Mouse (Mus musculus) MEL (cell line): ENCODE data around the gene Slitrk5. TPM values are rescaled to one million over a fixed set of nuclear protein-coding genes. Genes with fewer than 3 reads are reported as not detected.

Experiments
- DNase-seq: peaks from one replicate; pipeline ENCODE4 v3.0.0; 2011; ENCODE audit warnings: low read depth, low spot score
- H3K27ac ChIP-seq: 2 replicates; pipeline ENCODE4 v1.5.1; 2012; ENCODE audit warnings: low read depth, mild to moderate bottlenecking, control low read depth, low read length, moderate library complexity; ENCODE audit not compliant: control insufficient read depth
- H3K27me3 ChIP-seq, 2 experiments: fragments of 150-350 bp in 1 of 2; sonication (generic) in 1 of 2; 2 replicates each; pipeline ENCODE4 v1.6.1; 2012; ENCODE audit warnings: low read length in 2 of 2, mild to moderate bottlenecking in 2 of 2, improper control_type of control experiment in 1 of 2, moderate library complexity in 1 of 2; ENCODE audit not compliant: insufficient read depth in 2 of 2, control insufficient read depth in 1 of 2
- H3K36me3 ChIP-seq, 2 experiments: 2 replicates each; pipeline ENCODE4 v1.6.1; 2012 to 2014; ENCODE audit warnings: low read length in 2 of 2, improper control_type of control experiment in 1 of 2, inconsistent platforms in 1 of 2, mild to moderate bottlenecking in 1 of 2; ENCODE audit not compliant: insufficient read depth in 2 of 2, control insufficient read depth in 1 of 2
- H3K4me1 ChIP-seq, 2 experiments: fragments of 150-350 bp in 1 of 2; sonication (generic) in 1 of 2; 2 replicates each; pipeline ENCODE4 v1.6.1; 2012; ENCODE audit warnings: low read length in 2 of 2, improper control_type of control experiment in 1 of 2, mild to moderate bottlenecking in 1 of 2; ENCODE audit not compliant: insufficient read depth in 2 of 2, control insufficient read depth in 1 of 2
- H3K4me3 ChIP-seq, 2 experiments: fragments of 150-350 bp in 1 of 2; sonication (generic) in 1 of 2; 2 replicates each; pipeline ENCODE4 v1.5.1; 2012; ENCODE audit warnings: low read depth in 2 of 2, low read length in 2 of 2, mild to moderate bottlenecking in 2 of 2, moderate library complexity in 2 of 2, control low read depth in 1 of 2, improper control_type of control experiment in 1 of 2; ENCODE audit not compliant: control insufficient read depth in 1 of 2, insufficient read depth in 1 of 2
- H3K79me2 ChIP-seq: 2 replicates; pipeline ENCODE4 v1.6.1; 2012; ENCODE audit warnings: mild to moderate bottlenecking, low read length, moderate library complexity; ENCODE audit not compliant: control insufficient read depth, poor library complexity, insufficient read depth
- H3K9ac ChIP-seq: 2 replicates; pipeline ENCODE4 v1.6.1; 2012; ENCODE audit warnings: low read depth, mild to moderate bottlenecking, control low read depth, low read length, moderate library complexity; ENCODE audit not compliant: control insufficient read depth, poor library complexity, severe bottlenecking
- H3K9me3 ChIP-seq: fragments of 150-350 bp; sonication (generic); replicated peaks from 2 replicates; pipeline ENCODE4 v1.6.1; 2012; ENCODE audit warnings: mild to moderate bottlenecking, low read length, improper control_type of control experiment, moderate library complexity; ENCODE audit not compliant: insufficient read depth
- CHD1 ChIP-seq: IDR thresholded peaks from 2 replicates; pipeline ENCODE4 v1.6.1; 2012; ENCODE audit warnings: low read depth, mild to moderate bottlenecking, inconsistent platforms, low read length, improper control_type of control experiment
- CHD2 ChIP-seq: IDR thresholded peaks from 2 replicates; pipeline ENCODE4 v1.6.1; 2011; ENCODE audit warnings: low read length, improper control_type of control experiment
- CTCF ChIP-seq, 3 experiments: IDR thresholded peaks in 2 of 3; conservative IDR thresholded peaks in 1 of 3; 2 replicates each; pipeline ENCODE4 v1.5.1; 2011 to 2012; ENCODE audit warnings: low read length in 3 of 3, low read depth in 2 of 3, mild to moderate bottlenecking in 2 of 3, improper control_type of control experiment in 1 of 3, inconsistent platforms in 1 of 3, mixed read lengths in 1 of 3, moderate library complexity in 1 of 3; ENCODE audit not compliant: control insufficient read depth in 1 of 3, insufficient read depth in 1 of 3, poor library complexity in 1 of 3, severe bottlenecking in 1 of 3
- E2F4 ChIP-seq: IDR thresholded peaks from 2 replicates; pipeline ENCODE4 v1.6.1; 2011; ENCODE audit warnings: low read depth, low read length, improper control_type of control experiment, borderline replicate concordance
- ELF1 ChIP-seq: IDR thresholded peaks from 2 replicates; pipeline ENCODE4 v1.6.1; 2014; ENCODE audit warnings: low read depth, mild to moderate bottlenecking, inconsistent platforms, low read length, improper control_type of control experiment, moderate library complexity
- ETS1 ChIP-seq: IDR thresholded peaks from 2 replicates; pipeline ENCODE4 v1.6.1; 2012; ENCODE audit warnings: low read depth, mild to moderate bottlenecking, inconsistent platforms, low read length, improper control_type of control experiment, moderate library complexity
- GABPA ChIP-seq: IDR thresholded peaks from 2 replicates; pipeline ENCODE4 v1.6.1; 2012; ENCODE audit warnings: low read depth, mild to moderate bottlenecking, inconsistent platforms, low read length, improper control_type of control experiment, moderate library complexity
- GATA1 ChIP-seq: IDR thresholded peaks from 2 replicates; pipeline ENCODE4 v1.6.1; 2011; ENCODE audit warnings: low read depth, low read length, improper control_type of control experiment
- HCFC1 ChIP-seq: IDR thresholded peaks from 2 replicates; pipeline ENCODE4 v1.6.1; 2012; ENCODE audit warnings: low read depth, mild to moderate bottlenecking, inconsistent platforms, low read length, improper control_type of control experiment, moderate library complexity
- JUND ChIP-seq: IDR thresholded peaks from 2 replicates; pipeline ENCODE4 v1.6.1; 2011; ENCODE audit warnings: low read depth, mild to moderate bottlenecking, improper control_type of control experiment, low read length
- KAT2A ChIP-seq: conservative IDR thresholded peaks from 2 replicates; pipeline ENCODE4 v1.6.1; 2012; ENCODE audit warnings: low read depth, low read length, improper control_type of control experiment, inconsistent platforms
- MAFK ChIP-seq: IDR thresholded peaks from 2 replicates; pipeline ENCODE4 v1.6.1; 2011; ENCODE audit warnings: low read depth, mild to moderate bottlenecking, low read length, improper control_type of control experiment, borderline replicate concordance
- MAX ChIP-seq: IDR thresholded peaks from 2 replicates; pipeline ENCODE4 v1.6.1; 2011; ENCODE audit warnings: low read length, improper control_type of control experiment
- MAZ ChIP-seq: IDR thresholded peaks from 2 replicates; pipeline ENCODE4 v1.6.1; 2012; ENCODE audit warnings: low read depth, mild to moderate bottlenecking, inconsistent platforms, low read length, improper control_type of control experiment
- NELFE ChIP-seq: IDR thresholded peaks from 2 replicates; pipeline ENCODE4 v1.6.1; 2011; ENCODE audit warnings: low read depth, low read length, improper control_type of control experiment
- NRF1 ChIP-seq: IDR thresholded peaks from 2 replicates; pipeline ENCODE4 v1.6.1; 2014; ENCODE audit warnings: low read depth, mild to moderate bottlenecking, inconsistent platforms, low read length, improper control_type of control experiment, moderate library complexity; ENCODE audit not compliant: poor library complexity, insufficient read depth, severe bottlenecking
- POLR2A ChIP-seq, 2 experiments: IDR thresholded peaks; 2 replicates each; pipeline ENCODE4 v1.6.1; 2011 to 2012; ENCODE audit warnings: low read length in 2 of 2, mild to moderate bottlenecking in 2 of 2, control low read depth in 1 of 2, improper control_type of control experiment in 1 of 2, low read depth in 1 of 2, moderate library complexity in 1 of 2; ENCODE audit not compliant: control insufficient read depth in 1 of 2, insufficient read depth in 1 of 2, poor library complexity in 1 of 2
- POLR2AphosphoS2 ChIP-seq: IDR thresholded peaks from 2 replicates; pipeline ENCODE4 v1.6.1; 2011; ENCODE audit warnings: low read length, improper control_type of control experiment
- RAD21 ChIP-seq: IDR thresholded peaks from 2 replicates; pipeline ENCODE4 v1.6.1; 2011; ENCODE audit warnings: mild to moderate bottlenecking, low read depth, low read length, improper control_type of control experiment
- RCOR1 ChIP-seq: IDR thresholded peaks from 2 replicates; pipeline ENCODE4 v1.6.1; 2012; ENCODE audit warnings: low read depth, mild to moderate bottlenecking, inconsistent platforms, low read length, improper control_type of control experiment
- SMC3 ChIP-seq: IDR thresholded peaks from 2 replicates; pipeline ENCODE4 v1.6.1; 2011; ENCODE audit warnings: low read depth, low read length, improper control_type of control experiment
- TBP ChIP-seq: IDR thresholded peaks from 2 replicates; pipeline ENCODE4 v1.8.0; 2011; ENCODE audit warnings: low read depth, low read length, improper control_type of control experiment
- TCF12 ChIP-seq: IDR thresholded peaks from 2 replicates; pipeline ENCODE4 v1.6.1; 2014; ENCODE audit warnings: low read depth, mild to moderate bottlenecking, inconsistent platforms, low read length, improper control_type of control experiment, moderate library complexity
- USF2 ChIP-seq, 2 experiments: IDR thresholded peaks; 2 replicates each; pipeline ENCODE4 v1.6.1; 2011 to 2012; ENCODE audit warnings: improper control_type of control experiment in 2 of 2, low read length in 2 of 2, borderline replicate concordance in 1 of 2, inconsistent platforms in 1 of 2, low read depth in 1 of 2, mild to moderate bottlenecking in 1 of 2; ENCODE audit not compliant: insufficient read depth in 1 of 2
- ZC3H11A ChIP-seq: IDR thresholded peaks from 2 replicates; pipeline ENCODE4 v1.6.1; 2012; ENCODE audit warnings: low read depth, mild to moderate bottlenecking, inconsistent platforms, low read length, improper control_type of control experiment
- ZNF384 ChIP-seq: IDR thresholded peaks from 2 replicates; pipeline ENCODE4 v1.6.1; 2012; ENCODE audit warnings: low read depth, mild to moderate bottlenecking, inconsistent platforms, low read length, improper control_type of control experiment
- polyA plus RNA-seq, 2 experiments: library from polyadenylated mRNA; stranded (reverse) in 1 of 2; unstranded in 1 of 2; fragments of >175 nt in 1 of 2; fragments of >200 nt in 1 of 2; gene quantifications; 2 replicates each; pipeline versions ENCODE4 v1.2.1 to v1.2.4; 2012; ENCODE audit warnings: low replicate concordance in 2 of 2, low read depth in 1 of 2; ENCODE audit not compliant: insufficient read length in 2 of 2, insufficient read depth in 1 of 2, missing spikeins in 1 of 2
- total RNA-seq: library from RNA; depleted of rRNA; stranded (reverse); fragments of 300-350 nt; gene quantifications from 2 replicates; pipeline ENCODE4 v1.2.3, GENCODE M21; 2012; rRNA removed

Slitrk5 gene
- total RNA-seq: not detected in 2 replicates
- not detected for polyA plus RNA-seq

DNA sequence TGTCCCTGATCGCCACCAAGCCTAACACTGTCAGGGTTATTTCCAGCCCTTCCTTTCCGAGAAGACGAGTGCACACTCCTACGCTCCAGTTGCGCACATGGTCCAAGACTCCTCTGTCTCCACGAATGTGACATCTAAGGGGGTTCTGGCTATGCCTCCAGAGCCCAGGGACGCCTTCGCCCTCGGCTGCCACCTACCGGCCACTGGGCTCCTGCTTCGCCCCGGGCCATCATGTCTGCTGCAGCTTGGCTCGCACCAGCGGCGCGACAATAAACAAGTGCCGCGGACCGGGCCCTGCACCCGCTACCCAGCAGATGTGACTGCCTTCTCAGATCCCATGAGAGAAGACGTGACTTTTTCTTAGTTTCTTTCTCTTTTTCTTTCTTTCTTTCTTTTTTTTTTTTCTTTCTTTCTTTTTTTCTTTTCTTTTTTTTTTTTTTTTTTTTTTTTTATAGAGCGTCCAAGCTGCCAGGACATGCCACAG is at the start of gene Slitrk5:
TSS of gene Slitrk5 (plus strand) at position 434 of the 484 bp plus-strand sequence.
- TF ChIP-seq CTCF (IDR thresholded peaks at IDR 0.05 in 2 of 3, conservative IDR thresholded peaks at IDR 0.05 in 1 of 3; ENCODE audit: control insufficient read depth in 1 of 3, insufficient read depth in 1 of 3, low read depth in 2 of 3, low read length in 3 of 3, poor library complexity in 1 of 3, severe bottlenecking in 1 of 3): no peak
- TF ChIP-seq POLR2A (IDR thresholded peaks at IDR 0.05; ENCODE audit: control insufficient read depth in 1 of 2, insufficient read depth in 1 of 2, low read depth in 1 of 2, low read length in 2 of 2, poor library complexity in 1 of 2): no peak
- no peak for TF ChIP-seq MAFK
- no peak for TF ChIP-seq CHD2
- TF ChIP-seq NRF1: no peak
- no peak for TF ChIP-seq RCOR1
- no peak for TF ChIP-seq MAZ
- no peak for TF ChIP-seq RAD21
- no peak for TF ChIP-seq JUND
- TF ChIP-seq ZNF384: no peak
- TF ChIP-seq ELF1: no peak
- no peak for TF ChIP-seq TCF12
- TF ChIP-seq USF2 (IDR thresholded peaks at IDR 0.05; ENCODE audit: borderline replicate concordance in 1 of 2, insufficient read depth in 1 of 2, low read depth in 1 of 2, low read length in 2 of 2): no peak
- no peak for TF ChIP-seq GATA1
- no peak for TF ChIP-seq ETS1
- no peak for TF ChIP-seq TBP
- TF ChIP-seq GABPA: no peak
- no peak for TF ChIP-seq ZC3H11A
- Histone ChIP-seq H3K27ac (no peak within 1 kb of the TSS), H3K4me3 (no peak within 1 kb of the TSS), H3K27me3 (no peaks in the 10 kb centered on the region), H3K4me1 (no peaks in the 10 kb centered on the region), H3K79me2 (no peaks in the 10 kb centered on the region), H3K9ac (no peak within 1 kb of the TSS), H3K36me3 (no peaks in the 10 kb centered on the region), H3K9me3 (no peaks in the 10 kb centered on the region)
- DNase-seq: no peak

DNA sequence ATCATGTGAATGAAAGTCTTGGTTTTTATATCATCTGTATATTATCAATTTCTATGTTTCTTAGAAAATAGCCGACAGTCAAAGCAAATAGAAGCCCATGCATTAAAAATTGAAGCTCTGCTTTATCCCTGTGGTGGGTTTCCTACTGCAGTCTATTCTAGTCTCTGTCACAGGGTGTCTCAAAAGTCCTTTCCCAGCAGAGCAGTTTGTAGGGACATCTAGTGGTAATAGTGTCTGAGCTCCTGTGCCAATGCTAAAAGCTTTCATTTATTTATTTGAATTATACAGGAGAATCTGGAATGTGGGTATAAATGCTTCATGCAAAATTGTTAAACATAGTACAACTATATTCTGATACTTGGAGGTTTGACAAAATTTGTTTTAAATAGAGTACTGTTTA is 2.0 kb upstream of the Slitrk5 start:
- DNase-seq: peak; percentile 18
- Histone ChIP-seq H3K36me3 (no peaks in the 10 kb centered on the region), H3K9ac (no peak overlapping the region), H3K27ac (no peak overlapping the region), H3K4me1 (no peaks in the 10 kb centered on the region), H3K27me3 (no peaks in the 10 kb centered on the region), H3K79me2 (no peaks in the 10 kb centered on the region), H3K9me3 (no peaks in the 10 kb centered on the region), H3K4me3 (no peak overlapping the region)
- peak in 2 of 3 experiments; percentile 2 to 52; a peak in 2 of 6 replicates for TF ChIP-seq CTCF (IDR thresholded peaks at IDR 0.05 in 2 of 3, conservative IDR thresholded peaks at IDR 0.05 in 1 of 3; ENCODE audit: control insufficient read depth in 1 of 3, insufficient read depth in 1 of 3, low read depth in 2 of 3, low read length in 3 of 3, poor library complexity in 1 of 3, severe bottlenecking in 1 of 3)
- TF ChIP-seq TCF12: no peak
- no peak for TF ChIP-seq E2F4
- no peak for TF ChIP-seq NELFE
- TF ChIP-seq MAX: no peak
- TF ChIP-seq ELF1: no peak
- TF ChIP-seq RAD21: peak; percentile 62
- no peak for TF ChIP-seq POLR2A (IDR thresholded peaks at IDR 0.05; ENCODE audit: control insufficient read depth in 1 of 2, insufficient read depth in 1 of 2, low read depth in 1 of 2, low read length in 2 of 2, poor library complexity in 1 of 2)
- peak; percentile 36 for TF ChIP-seq ZC3H11A
- no peak for TF ChIP-seq CHD1
- no peak for TF ChIP-seq CHD2
- TF ChIP-seq SMC3: peak; percentile 64
- no peak for TF ChIP-seq MAZ
- no peak for TF ChIP-seq POLR2AphosphoS2
- no peak for TF ChIP-seq HCFC1
- TF ChIP-seq KAT2A: no peak
